Mouse (Mus musculus): ENCODE measurements around the gene Gga2.

The Gga2 gene

DNA sequence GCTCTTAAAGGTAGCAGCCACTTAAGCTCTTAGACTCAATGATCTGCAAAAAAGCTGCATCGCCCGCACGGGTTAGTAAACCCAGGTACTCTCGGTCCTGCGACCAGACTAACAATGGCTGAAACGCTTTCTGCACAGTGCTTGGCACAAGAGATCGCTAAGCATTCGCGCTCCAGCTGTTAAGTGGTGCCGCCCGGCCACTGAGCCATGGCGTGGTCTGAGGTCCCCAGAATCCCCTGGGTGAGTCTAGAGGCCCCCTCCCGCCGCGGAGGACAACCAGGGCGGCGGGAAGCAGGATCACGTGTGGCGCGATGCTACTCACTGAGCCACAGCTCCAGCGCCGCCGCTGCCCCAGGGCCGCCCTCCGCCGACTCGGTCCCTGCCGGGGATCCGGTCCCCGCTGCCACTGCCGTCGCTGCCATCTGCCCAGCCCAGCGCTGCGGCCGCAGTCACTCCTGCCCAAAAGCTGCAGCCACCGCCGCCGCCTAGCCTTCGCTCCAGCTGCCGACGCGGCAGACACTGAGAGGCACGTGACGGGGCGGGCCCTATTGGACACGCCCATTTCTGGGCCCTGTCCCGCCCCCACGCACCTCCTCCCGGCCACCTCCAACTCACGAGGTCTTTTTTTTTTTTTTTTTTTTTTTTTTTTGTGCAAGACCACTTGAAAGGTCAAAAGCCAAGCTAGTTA, at the start of gene Gga2:
TSS of gene Gga2 (minus strand) at position 556 of the 688 bp plus-strand sequence.
- peak; percentile 82 for DNase-seq

DNA sequence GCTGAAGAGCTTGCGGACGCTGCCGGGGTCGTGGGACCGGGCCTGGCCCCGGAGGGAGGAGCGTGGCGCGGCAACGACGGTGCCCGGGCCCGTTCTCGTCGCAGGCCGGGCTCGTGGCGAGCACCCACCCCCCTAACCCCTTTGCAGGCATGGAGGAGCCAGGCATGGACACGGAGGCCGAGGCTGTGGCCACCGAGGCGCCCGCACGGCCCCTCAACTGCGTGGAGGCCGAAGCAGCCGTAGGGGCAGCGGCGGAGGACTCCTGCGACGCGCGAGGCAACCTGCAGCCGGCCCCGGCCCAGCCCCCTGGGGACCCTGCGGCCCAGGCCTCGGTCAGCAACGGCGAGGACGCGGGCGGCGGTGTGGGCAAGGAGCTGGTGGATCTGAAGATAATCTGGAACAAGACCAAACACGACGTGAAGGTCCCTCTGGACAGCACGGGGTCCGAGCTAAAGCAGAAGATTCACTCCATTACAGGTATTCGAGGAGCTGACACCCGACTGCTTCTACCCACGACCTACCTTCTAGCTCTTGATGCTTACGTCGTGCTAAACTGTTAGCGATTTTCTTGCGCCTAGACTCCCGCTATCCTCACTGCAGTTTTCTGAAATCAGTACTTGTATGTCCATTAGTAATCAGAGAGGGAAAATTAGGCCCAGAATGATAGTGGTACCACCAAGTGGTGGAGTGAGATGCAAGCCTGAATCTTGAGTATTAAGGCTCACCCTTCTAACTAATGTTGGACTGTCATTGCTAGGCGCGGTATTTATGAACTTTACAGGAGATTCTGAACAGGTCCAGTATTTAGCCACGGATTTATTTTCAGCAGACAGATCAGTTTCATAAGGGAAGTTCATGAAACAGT, 46.7 kb upstream of the Gga2 start:
- DNase-seq, result no peak

DNA sequence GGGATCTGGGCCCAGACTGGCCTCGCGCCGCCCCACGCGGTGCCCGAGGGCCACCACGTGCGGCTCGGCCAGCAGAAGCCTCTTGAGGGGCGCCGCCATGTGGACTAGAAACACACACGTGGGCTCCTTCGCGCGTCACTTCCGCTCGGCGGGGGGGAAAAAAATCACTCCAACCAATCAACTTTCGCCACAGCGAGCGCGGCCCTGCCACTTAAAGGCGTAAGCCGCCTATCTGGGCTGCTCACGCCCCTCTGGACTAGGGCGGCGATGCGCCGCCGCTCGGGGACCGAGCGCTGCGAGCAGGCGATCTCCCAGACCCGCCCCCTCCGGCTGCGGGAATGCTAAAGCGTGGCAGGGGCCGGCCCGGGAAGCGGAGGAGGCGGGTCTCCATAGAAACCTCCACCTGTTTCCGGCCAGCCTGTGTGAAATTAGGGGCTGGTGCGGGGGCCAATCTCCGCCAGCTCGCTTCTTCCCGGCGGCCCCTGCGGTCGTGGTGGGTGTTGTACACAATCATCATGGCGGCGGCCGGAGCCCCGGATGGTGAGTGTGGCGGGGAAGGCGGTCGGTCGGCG, 46.0 kb upstream of the Gga2 start, which contains the start of the genes Ubfd1 and Ears2:
TSS of gene Ubfd1 (plus strand) at position 231 of the 572 bp plus-strand sequence.
TSS of gene Ears2 (minus strand) at position 319 of the 572 bp plus-strand sequence.
- peak; percentile 97 for DNase-seq

DNA sequence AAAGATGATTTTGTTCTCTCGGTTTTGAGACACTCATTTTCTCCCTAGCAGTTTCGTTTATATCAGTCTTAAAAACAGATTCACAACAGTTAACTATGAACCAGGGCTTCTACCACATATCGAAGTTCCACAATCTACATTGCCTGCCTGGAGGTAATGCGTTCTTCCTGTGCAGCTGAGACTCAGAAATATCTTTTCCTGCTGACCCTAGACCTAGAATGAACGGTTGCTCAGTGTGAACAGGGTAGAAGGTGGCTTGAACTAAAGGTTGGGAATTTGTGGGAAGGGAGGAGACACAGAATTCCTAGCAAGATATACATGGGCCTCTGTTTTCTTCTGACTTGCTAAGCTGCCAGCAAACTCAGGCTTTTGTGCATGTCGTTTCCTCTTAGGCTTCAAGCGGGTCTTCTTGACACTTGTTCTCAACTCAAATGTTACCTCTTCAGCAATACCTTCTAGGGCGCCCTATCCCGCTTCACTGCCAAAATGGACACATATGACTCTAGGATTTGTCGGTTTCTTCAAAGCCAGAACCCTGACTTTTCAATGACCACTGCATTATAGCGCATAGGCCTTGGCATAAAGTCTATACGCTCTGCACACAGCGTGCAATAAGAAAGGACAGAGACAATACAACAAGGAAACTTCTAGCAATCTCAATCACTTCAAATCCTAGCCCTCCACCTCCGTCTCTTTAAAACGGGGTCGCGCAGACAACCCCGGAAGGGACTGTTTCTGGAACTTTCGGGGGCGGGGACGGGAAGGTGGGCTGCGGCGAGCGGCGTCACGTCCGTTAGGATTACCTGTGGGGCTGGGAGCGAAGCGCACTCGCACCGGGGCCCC, 45.3 kb upstream of the Gga2 start:
- no peak for DNase-seq

DNA sequence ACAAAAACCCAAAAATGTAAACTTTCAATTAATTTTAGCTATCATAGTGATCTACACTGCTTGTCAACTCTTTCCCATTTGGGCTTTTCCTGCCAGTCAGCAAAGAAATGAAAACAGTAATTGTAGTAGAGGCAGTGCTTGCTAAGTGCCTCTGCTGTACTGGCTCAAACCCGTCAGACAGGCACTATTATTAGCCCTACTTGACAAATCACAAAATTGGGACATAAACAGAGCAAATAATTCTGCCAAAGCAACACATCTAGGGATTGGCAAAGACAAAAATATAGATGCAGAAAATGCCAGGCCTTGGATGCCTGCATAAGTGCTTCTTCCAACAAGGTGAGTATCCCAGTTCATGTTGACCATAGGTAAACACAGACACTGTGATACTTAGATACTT, 44.6 kb upstream of the Gga2 start:
- no peak for DNase-seq

DNA sequence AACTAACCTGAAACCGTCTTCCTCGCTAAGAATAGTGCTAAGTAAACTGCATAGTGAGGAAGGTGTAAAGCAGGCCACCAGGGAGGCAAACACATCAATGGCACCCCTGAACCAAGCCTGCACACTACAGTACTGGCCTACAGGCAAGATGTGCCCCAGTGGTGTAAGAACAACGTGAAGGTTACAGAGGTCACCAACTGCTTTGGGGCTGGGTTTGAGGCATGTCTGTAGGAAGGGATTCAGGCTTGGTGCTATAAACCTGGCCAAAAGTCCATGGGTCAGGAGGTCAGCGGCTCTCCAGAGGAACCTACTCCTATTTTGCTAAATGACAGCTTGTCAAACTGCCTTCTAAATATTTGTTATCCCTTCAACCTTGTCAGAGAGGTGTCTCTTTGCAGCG, 35.6 kb upstream of the Gga2 start:
- no peak for DNase-seq

DNA sequence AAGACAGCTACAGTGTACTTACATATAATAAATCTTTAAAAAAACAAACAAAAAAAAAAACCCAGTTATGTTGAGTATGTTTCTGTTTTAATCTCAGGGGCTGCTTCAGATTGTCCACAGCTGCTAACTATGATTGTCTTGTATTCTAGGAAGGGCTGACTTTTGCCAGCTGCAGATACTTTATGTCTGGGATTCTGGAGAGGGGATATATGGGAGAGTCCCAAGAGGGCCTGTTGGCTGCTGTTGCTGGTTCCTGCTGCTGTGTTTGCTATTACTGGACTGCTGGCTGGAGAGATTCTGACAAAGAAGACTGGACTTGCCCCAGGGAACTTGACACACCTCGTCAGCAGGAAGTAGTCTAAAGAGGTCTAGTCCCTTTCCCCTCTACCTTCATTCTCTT, 29.8 kb upstream of the Gga2 start:
- no peak for DNase-seq

DNA sequence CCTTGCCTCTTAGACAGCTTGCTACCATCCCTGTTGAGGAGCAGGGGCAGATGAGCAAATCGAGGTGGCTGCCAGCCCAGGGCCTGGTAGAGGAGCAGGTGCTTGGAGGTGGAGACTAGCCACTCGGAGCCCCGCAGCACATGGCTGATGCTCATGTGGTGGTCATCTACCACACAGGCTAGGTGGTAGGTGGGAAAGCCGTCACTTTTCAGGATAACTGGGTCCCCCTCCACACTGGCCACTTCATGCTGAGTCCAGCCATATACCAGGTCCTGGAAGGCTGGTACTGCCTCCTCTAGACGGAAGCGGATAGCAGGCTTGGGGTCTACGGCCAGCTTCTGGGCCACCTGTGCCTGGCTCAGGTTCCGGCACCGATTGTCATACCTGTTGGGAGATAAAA, 27.2 kb upstream of the Gga2 start:
- DNase-seq, result no peak

DNA sequence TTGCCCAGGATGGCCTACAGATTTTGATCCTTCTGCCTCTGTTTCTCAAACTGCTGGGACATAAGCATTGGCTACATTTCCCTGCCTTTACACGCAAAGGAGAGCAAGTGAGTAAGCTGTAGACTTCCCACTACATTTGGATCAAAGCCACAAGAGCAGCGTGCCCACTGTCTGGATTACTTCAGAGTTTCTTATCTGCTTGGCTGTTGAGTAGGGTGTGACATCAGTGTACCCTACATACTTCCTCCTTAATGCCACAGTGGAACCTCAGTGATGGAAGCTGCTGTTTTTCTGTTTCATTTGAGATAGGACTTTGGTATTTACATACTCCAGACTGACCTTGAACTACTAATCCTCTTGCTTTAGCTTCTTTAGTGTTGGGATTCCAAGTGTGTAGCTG, 25.8 kb upstream of the Gga2 start:
- DNase-seq, result no peak

DNA sequence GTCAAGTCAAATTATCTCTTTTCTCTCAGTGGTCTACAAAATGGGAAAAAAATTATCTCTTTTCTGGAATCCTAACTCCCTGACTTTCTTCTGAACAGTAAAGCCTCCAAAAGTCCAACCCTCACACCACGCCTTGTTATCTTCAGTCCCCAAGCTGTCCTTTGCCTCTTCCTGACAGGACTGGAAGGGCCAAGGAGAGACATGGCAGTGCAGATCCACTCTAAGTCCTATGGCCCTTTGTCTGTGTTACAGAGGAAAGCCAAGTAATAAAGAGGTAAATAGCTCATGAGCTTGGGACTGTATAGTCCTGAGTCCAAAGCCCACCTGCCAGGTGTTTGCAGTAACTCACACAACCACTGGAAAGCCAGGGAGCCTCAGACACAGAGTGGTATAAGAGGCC, 24.7 kb upstream of the Gga2 start:
- no peak for DNase-seq

DNA sequence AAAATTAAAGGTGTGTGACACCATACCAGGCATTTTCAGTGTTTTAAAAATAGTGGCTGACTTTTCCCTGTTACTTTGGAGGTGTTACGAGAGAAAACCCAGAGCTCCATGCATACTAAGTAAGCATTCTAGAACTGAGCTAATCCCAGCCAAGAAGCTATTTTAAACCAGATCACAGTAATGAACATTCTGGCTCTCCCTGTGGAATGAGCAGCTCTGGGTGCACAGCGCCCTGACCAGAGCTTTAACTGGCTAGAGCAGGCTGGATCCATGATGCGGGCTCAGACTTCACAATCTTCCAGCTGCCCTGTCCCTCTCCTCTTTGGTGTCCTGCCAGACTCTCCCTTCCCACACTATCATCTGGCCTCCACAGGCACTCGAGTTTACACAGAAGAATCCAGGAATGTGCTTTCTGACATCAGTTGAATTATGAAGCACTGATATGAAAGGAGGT, 24.2 kb upstream of the Gga2 start:
- no peak for DNase-seq

DNA sequence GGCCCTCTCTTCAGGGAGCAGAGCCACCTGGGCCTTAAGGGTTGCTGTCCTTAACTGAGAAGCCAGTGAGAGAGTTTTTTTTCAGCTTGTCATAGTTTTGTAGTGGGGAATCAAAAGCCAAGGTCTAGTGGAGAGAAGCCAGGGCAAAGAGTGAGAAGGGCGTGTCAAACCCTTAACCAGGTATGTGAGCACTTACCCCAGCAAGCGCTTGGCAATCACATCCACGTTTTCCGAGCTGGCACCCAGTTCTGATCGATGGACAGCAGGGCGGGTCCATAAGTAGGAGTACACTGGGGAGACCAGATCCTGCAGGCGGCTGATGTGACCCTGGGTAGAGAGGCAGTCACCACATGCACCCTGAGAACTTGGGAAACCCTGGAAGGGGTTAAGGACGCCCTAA, 23.1 kb upstream of the Gga2 start:
- no peak for DNase-seq

DNA sequence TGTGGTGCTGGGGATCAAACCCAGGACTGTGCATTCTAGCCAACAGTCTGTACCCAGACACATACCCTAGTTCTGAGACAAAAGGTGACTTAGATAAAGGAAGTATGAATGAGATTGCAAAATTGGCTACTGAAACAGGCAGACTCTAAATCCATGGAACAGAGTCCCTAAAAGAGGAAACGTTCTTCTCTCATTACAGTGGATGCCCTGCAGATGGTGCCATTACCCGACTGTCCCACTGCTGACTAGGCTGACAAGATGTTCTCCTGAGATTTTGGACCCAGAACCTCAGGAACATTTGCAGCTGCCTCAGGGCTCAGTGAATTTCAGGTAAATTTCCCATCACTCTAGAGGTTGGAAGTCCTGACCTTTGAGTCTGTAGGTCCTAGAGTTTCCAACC, 13.3 kb upstream of the Gga2 start:
- no peak for DNase-seq

DNA sequence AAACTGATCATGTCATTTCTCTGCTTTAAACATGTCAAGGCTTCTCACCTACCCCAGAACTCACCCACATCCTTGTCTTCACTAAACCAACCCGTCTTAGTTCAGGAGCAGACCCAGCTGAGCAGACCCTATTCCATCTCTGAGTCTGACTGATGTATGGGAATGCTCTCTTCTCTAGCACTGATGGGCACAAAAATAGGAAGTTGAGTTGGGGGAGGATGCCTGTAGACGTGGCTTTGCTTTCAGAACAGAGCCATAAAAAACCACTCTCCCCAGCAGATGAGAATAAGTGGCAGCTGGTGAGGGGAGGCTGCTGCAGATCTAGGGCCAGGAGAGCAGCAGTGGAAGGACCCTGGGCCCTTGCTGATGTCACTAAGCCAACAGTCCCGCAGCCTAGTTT, 12.3 kb upstream of the Gga2 start:
- DNase-seq, result no peak

DNA sequence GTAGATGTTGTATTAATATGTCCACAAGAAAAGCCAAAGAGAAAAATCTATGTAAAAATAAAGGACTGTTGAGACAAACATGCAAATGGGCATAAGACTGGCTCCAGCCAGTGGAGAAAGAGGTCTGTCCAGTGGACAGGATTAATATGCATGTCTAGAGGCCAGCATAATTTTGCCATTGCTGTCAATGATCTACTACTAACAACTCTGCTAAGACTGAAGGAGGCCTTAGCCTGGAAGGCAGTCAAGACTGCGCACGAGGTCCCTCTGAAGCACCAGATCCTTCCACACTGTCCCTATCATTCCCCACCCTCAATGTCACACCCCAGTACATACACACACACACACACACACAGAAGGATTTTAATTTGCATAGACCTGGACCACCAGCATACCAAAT, 1.1 kb upstream of the Gga2 start:
- DNase-seq, result no peak

DNA sequence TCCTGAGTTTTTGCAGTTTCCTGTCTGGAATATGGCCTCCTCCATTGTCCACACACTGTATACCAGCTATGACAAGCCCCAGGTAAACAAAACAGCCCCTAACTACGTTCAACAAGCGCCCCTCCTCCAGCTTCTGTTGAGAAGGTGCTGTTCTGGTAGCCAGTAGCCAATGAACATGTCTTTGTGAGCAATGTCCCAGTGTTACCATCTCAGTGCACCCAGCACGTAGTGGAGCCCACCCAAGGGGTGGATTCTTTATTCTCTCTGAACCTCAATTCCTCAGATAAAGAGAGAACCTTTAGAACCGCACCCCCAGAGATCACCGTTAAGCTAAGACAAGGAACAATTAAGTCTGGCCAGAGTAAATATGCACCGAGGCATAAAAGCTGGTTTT, 752 bp downstream of the Gga2 start:
- DNase-seq, result no peak

DNA sequence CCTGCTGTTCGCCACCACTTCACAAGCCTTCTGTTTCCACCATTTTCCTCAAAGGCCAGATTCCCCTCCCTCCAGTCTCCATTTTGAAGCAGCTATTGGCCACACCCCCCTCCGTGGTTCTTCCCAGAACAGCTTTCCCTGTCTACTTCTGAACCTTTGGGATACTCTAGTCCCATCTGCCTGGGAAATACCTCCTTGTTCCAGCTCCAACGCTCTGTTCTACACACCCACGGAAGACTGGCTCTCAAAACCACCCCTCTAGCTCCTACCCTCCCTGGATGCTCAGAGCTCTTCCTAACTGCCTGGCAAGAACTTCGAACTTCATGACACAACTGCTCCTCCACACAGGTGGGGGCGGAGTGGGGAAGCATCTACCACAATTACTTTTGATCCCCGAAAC, 2.0 kb downstream of the Gga2 start:
- no peak for DNase-seq

DNA sequence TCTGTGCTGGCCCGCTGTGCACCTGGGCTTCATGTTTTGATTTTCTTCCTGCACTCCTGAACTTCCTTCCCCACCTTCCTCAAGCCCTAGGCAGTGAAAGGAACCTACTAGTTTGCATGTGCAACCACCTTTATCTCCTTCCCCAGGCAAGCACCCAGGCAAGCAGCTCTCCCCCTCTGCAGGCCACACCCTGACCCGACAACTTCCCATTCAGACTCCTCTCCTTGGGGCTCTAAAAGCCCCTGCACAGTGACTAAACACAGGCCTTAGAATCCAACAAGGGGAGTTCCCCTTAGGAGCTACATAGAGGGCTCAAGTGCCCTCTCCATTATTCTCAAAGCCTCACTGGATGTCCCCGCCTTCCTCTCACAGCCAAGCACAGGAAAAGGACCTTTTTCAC, 2.8 kb downstream of the Gga2 start:
- DNase-seq, result no peak

DNA sequence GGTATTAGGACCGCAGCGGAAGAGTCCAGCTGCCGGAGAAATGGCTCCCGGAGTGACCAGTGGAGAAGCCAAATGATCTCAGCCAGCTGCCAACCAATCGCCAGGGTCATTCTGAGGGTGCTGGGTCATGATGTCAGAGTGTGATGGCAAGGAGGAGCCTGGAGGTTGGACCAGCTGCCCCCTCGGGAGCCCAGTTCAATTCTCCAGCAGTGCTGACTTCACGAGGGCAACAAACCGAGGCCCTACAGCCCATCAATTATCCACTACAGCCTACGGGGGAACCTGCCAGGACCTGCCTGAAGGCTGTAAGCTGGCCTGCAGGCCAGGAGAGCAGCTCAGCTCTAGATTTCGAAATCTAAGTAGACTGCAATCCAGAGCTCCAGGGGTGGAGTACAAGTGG, 5.3 kb downstream of the Gga2 start:
- no peak for DNase-seq

DNA sequence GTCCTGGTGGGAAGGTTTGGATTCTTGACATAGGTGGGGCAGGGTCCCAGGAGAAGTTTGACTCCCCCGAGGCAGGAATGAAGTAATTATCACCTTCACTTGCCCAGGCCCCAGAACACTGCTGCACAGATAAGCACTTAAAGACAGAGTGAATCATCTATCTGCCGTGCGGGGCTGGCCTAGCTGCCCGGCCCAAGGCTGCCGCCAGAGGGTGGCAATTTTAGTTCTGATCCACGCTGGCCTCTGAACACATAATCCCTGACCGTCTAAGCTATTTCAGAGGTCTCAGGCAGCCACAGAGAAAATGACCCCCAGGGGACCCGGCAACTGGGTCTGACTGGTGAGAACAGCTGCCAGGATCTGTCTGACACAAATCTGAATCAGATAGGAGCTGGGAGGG, 5.9 kb downstream of the Gga2 start:
- no peak for DNase-seq

DNA sequence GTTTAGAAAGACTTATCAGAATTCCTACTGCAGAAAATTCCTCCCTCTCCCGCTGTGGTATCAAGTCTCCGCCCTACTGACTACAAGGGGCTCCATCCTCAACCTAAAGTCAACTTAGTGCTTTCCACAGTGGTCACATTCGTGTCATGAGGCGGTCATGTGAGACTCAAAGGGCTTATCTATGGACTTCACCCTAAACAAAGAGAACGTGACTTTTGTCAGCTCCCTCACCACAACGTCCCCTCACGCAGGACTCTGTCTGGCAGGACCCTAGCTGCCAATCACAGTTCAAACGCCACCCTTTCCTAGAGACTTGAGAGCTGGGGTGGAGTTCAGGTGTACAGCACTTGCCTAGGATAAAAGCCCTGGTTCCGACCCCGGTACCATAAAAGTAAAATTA, 8.1 kb downstream of the Gga2 start:
- no peak for DNase-seq

DNA sequence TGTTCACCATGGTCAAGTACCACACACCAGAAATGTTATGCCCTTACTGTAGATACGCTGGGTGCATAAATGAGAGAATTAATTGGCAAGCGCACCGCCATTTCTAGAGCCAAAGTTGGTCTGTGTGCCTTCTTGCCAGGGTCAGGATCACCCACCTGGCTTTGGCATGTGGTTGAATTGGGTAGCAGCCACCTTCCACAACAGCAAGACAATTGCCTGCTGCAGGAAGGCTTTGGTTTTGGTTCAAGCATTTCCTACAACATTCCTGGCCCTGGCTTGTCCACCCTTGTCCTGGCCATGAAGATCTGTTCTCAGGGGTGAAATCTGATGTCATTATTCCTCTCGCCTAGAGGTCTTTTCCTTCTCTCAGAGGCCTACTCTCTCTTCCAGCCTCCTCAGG, 8.7 kb downstream of the Gga2 start:
- DNase-seq, result no peak

DNA sequence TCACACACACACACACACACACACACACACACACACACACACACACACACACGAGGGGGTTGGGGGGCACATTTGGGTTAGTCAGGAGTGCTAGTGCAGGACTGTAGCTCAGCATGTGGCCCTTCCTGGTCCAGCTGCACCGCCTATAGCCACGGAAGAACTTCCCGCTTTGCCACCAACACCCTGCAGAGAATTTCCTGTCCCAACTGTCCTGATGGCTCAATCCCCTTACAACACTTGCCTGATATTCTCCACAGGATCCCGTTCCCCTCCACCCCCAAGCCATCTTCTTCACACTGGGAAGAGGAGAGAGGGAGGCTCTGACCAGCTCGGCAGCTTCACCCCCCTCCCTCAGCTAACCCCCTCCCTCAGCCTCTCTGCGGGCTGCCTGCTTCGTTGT, 20.6 kb downstream of the Gga2 start:
- DNase-seq, result no peak

Measured in cerebellum, adult 8-10 months (tissue).